Mouse (Mus musculus) adrenal gland, adult 2 months (tissue): ENCODE results near the gene Pi4k2a. TPM values are rescaled to one million over a fixed set of nuclear protein-coding genes. Genes with fewer than 3 reads are reported as not detected.

ENCODE experiments used
- DNase-seq: peaks from one replicate; pipeline ENCODE4 v3.0.0; 2021
- polyA plus RNA-seq: library from polyadenylated mRNA; depleted of rRNA; stranded (reverse); fragments of >200 nt; gene quantifications from 2 replicates; pipeline ENCODE4 v1.2.3, GENCODE M21; 2012
- total RNA-seq, 2 experiments: library from RNA; stranded (reverse); gene quantifications; 2 replicates each; pipeline ENCODE4 v1.2.3; 2021

The Pi4k2a gene
- total and polyA plus RNA-seq, 3 experiments = 43.7 to 69.9 (median 62.3) TPM

DNA sequence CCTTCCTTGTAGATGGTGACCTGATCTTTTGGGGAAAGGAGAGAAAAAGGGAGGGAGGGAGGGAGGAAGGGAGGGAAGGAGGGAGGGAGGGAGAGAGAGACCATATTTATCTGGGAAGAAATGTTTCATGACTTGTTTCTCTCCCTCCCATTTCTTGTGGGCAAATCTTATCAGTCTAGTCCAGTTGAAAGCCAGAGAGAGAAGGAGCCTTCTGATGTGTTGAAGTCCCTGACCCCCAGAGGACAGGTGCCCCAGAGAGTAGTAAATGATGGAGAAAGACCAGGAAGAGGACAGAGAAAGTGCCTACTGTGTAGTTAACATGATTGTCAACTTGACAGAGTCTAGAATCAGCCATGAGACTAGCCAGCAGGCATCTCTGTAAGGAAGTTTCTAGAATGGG, 44.8 kb downstream of the Pi4k2a start:
- DNase-seq = no peak

GRCm38 (mm10) chr19:42136126-42136525, 45.9 kb downstream of the Pi4k2a start:
- no peak for DNase-seq

- no peak for DNase-seq
These were observed 47.0 kb downstream of the Pi4k2a start for GRCm38 (mm10) chr19:42137167-42137672.

- DNase-seq = no peak
These were observed 48.4 kb downstream of the Pi4k2a start for GRCm38 (mm10) chr19:42138517-42139285.

- no peak for DNase-seq
These were observed 49.7 kb downstream of the Pi4k2a start for GRCm38 (mm10) chr19:42139724-42140517.

DNA sequence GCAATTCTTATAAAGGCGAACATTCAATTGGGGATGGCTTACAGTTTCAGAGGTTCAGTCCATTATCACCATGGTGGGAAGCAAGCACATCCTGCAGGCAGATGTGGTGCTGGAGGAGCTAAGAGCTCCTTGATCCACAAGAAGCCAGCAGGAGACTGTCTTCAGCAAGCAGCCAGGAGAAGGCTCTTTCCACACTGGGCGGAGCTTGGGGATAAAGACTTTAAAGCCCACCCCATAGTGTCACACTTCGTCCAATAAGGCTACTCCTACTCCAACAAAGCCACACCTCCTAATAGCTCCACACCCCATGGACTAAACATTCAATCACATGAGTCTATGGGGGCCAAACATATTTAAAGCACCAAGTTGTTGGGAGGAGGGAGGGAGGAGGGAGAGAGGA, 51.7 kb downstream of the Pi4k2a start:
- DNase-seq = no peak

GRCm38 (mm10) chr19:42142757-42143156, 52.5 kb downstream of the Pi4k2a start:
- no peak for DNase-seq

GRCm38 (mm10) chr19:42144067-42144466, 53.8 kb downstream of the Pi4k2a start:
- DNase-seq = no peak

DNA sequence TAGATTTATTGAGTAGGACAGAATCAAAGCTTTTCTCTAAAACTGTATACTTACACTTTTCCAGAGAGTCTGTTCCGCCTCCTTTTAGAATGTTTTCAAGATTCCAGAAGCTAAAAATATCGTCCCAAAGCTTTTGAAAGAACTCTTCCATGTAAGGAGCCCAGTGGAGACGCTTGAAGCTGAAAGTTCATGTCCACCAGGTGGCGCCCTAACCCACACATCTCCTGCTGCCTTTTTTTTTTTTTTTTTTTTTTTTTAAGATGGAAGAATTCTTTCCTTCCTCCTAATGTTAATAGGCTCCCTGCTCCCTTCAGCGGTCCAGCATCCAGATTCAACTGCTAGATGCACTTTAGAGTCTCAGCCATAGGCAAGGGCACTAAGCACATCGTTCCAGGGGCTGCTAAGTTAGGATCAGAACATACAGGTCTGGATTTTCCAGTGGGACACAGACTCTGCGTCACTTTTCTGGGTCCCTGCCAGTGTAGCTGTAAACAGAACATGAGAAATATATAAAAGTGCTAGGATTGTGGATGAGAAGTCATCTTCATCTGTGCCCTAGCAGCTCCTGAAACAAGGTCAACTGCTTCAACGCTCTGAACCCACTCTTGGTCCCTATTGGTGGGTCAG, 54.4 kb downstream of the Pi4k2a start:
- peak; percentile 82 for DNase-seq

- no peak for DNase-seq
These were observed 54.9 kb downstream of the Pi4k2a start for GRCm38 (mm10) chr19:42145210-42145609.

GRCm38 (mm10) chr19:42145731-42146130, 55.5 kb downstream of the Pi4k2a start:
- DNase-seq = no peak

DNA sequence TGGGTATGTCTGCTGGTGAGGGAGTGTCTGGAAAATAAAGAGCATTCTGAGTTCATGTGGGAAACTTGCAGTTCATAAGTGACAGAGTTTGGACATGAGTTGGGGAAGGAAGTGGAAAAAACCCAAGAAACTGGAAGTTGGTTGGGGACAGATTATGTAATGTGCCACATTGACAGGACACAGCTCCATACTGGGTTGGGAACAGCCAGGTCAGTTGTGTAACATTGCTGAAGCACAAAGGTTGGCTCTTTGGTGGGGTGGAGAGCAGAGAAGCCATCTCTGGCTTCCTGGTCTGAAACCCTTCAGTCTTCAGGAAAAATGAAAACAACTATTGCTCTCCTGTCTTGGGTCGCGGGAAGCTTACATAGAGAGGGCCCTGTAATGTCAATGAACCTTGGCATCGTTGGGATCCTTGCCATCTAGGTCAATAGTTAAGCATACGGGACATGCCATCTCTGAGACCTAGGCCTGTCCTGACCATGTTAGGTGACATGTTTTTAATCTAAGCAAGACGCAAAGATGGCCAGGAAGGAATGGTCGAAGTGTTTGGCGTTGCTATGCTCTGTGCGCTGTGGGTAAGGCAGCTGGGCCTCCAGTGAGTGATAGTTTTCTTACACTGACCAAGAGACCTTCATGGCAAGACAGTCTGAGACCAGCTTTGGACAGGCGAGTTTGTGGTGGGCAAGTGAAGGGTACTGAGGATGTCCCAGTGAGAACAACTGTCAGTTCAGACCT, 56.2 kb downstream of the Pi4k2a start:
- no peak for DNase-seq

- peak; percentile 91 for DNase-seq
These were observed 57.0 kb downstream of the Pi4k2a start, which contains the start of gene Marveld1 for GRCm38 (mm10) chr19:42147170-42147768. Marveld1 (plus strand) TSS chr19:42147400.

DNA sequence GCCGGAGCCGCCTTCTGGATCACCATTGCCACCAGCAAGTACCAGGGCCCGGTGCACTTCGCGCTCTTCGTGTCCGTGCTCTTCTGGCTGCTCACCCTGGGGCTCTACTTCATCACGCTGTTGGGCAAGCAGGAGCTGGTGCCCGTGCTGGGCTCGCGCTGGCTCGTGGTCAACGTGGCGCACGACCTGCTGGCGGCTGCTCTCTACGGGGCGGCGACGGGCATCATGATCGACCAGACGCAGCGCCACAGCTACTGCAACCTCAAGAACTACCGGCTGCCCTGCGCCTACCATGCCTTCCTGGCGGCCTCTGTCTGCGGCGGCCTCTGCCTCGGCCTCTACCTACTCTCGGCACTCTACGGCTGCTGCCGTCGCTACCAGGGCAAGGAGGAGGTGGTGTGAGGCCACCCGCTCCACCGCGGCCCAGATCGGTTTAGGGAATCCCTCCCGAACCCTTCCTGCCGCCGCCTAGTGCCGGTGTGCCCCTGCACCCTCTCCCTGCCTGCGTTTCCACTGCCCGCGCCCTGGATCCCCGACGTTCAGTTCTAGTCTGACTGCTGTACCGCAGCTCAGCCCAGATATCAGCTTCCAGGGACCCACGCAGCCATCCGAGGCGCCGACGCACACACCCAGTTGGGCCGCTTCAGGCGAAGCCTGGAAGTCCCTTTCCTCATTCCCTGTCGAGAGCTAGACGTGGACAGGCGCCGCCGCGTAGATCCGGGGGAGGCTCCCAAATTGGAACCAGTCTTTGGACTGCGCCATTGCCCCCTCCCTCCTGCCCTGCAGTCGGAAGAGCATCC, 57.7 kb downstream of the Pi4k2a start:
- DNase-seq = peak; percentile 88

DNA sequence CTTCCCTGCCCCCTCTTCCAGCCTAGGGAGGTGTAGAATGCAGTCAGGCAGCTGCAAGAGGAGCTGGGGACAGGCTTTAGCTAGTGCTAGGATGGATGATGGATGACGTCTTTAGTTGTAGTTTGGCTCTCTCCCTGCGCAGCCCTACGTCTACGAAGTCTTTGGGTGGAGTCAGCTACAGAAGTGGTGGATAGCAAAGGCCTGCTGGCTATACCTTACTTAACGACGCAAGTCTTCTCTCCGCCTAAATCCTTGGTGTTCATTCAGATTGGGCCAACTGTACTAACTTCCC, 58.2 kb downstream of the Pi4k2a start:
- no peak for DNase-seq

DNA sequence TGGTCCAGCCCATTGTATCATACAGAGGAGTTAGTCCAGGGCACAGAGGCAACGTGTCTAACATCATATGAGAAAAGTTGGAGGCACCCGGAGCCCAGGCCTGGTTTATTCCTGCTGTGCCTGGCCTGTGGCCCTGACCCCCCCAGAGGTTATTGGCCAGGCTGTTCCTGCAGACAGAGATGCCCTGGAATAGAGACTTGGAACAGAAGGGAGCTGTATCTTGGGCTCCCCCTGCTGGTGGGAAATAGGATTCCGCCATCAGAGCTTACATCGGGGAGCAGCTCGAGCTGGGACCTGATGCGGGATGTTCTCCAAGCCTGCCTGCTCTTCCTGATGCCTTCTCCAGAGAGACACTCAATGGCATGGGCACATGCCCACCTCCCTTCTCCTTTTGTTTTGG, 61.7 kb downstream of the Pi4k2a start:
- peak; percentile 89 for DNase-seq

DNA sequence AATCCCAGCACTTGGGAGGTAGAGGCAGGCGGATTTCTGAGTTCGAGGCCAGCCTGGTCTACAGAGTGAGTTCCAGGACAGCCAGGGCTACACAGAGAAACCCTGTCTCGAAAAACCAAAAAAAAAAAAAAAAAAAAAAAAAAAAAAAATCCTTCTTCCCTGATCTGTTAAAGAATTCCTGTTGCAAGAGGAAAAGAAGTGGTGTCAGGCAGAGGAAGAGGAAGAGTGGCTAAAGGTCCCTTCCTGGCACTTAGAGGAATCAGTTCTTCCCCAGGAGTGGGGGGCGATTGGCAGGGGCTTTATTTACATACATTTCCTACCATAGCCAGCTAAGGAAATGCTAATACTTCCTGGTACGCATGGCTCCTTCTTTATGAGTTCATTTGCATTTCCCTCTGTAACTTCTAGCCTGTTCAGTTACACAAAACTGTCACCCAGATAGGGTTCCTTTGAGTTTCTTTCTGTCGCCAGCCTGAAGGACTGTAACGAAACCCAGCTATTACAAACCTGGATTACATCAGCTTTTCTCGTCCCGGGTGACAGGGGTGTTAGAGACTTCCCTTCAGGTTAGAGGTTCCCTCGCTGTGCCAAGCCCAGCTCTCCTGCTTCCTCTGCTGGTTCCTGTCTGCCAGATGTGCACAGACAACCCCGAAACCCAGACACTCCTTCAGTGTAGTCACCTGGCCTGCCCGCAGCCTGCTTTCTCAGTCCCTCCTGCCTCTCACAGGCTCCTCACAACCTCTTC, 67.4 kb downstream of the Pi4k2a start:
- DNase-seq = no peak

- DNase-seq = no peak
These were observed 68.2 kb downstream of the Pi4k2a start for GRCm38 (mm10) chr19:42158246-42159017.

DNA sequence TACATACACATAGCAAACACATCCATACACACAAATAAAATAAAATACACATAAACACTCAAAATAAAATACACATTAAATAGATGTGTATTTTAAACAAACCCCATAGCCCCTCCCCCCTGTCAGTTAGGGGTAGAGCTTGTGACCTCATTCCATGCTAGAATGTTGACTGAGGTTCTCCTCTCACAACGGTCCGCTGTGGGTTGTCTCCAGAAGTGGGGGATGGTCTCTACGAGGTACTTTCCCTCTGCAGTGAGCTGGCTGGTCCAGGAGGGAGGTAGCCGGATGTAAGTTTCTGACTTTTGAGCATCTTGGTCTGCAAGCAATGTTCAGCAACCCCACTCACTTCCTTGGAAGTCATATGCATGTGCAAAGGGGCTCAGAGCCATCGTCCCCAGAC, 73.5 kb downstream of the Pi4k2a start, which contains the start of gene Zfyve27:
Gene Zfyve27, plus strand, starts transcription at position 188 of the 400 bp plus-strand sequence.
- no peak for DNase-seq
